Mouse (Mus musculus) heart, adult 2 months (tissue): ENCODE measurements around the gene Sec14l1. TPM values are rescaled to one million over a fixed set of nuclear protein-coding genes. Genes with fewer than 3 reads are reported as not detected.

Experiments used
- DNase-seq, 2 experiments: peaks; one replicate each; pipeline ENCODE4 v3.0.0; 2021
- H3K27ac ChIP-seq: fragments of 200-600 bp; 2 replicates; pipeline ENCODE4 v1.8.1; 2022
- H3K27me3 ChIP-seq: fragments of 200-500 bp; 2 replicates; pipeline ENCODE4 v1.6.1; 2012; ENCODE audit warnings: mild to moderate bottlenecking, low read length, inconsistent platforms, mixed read lengths; ENCODE audit not compliant: control insufficient read depth, insufficient read depth
- H3K36me3 ChIP-seq: fragments of 200-500 bp; 2 replicates; pipeline ENCODE4 v1.6.1; 2012; ENCODE audit warnings: low read length, inconsistent platforms; ENCODE audit not compliant: control insufficient read depth, insufficient read depth
- H3K4me1 ChIP-seq: fragments of 200-500 bp; 2 replicates; pipeline ENCODE4 v1.6.1; 2011; ENCODE audit warnings: low read length; ENCODE audit not compliant: control insufficient read depth, insufficient read depth
- H3K4me3 ChIP-seq: fragments of 200-600 bp; 2 replicates; pipeline ENCODE4 v1.8.1; 2022
- H3K79me2 ChIP-seq: fragments of 200-500 bp; replicated peaks from 2 replicates; pipeline ENCODE4 v1.6.1; 2012; ENCODE audit warnings: mild to moderate bottlenecking, inconsistent platforms, low read length, moderate library complexity, mixed read lengths; ENCODE audit not compliant: control insufficient read depth, insufficient read depth
- H3K9ac ChIP-seq: fragments of 200-500 bp; 2 replicates; pipeline ENCODE4 v1.6.1; 2012; ENCODE audit warnings: low read depth, mild to moderate bottlenecking, control low read depth, inconsistent platforms, low read length, mixed read lengths
- CTCF ChIP-seq: fragments of 200-600 bp; IDR thresholded peaks from 2 replicates; pipeline ENCODE4 v1.8.1; 2022; ENCODE audit warnings: antibody characterized with exemption, mild to moderate bottlenecking, moderate library complexity
- EP300 ChIP-seq: fragments of 200-500 bp; IDR thresholded peaks from 2 replicates; pipeline ENCODE4 v1.6.1; 2011; ENCODE audit warnings: low read depth, low read length, control low read depth; ENCODE audit not compliant: insufficient read depth
- POLR2A ChIP-seq: fragments of 200-500 bp; IDR thresholded peaks from 2 replicates; pipeline ENCODE4 v1.6.1; 2011; ENCODE audit warnings: mild to moderate bottlenecking, low read depth, low read length, control low read depth; ENCODE audit not compliant: insufficient read depth
- WGBS: fragments of 180-500 bp; shearing (Covaris S2); methylation state at CpG from one replicate; pipeline ENCODE4 v1.1.7; 2018; 5-methylcytosine and 5-hydroxymethylcytosine counted together
- intact Hi-C: fragments of 180-260 bp; cut with DNase I; formaldehyde crosslinking; loops from one replicate; pipeline ENCODE4 v1.15.1; 2025
- polyA plus RNA-seq: library from polyadenylated mRNA; depleted of rRNA; stranded (reverse); fragments of >200 nt; gene quantifications from 2 replicates; pipeline ENCODE4 v1.2.3, GENCODE M21; 2012
- total RNA-seq, 2 experiments: library from RNA; stranded (reverse); gene quantifications; 2 replicates each; pipeline ENCODE4 v1.2.3; 2021

The Sec14l1 gene
- total and polyA plus RNA-seq, 3 experiments, result 65.4 to 89.5 (median 71.5) TPM

- peak overlapping the region; percentile 34 for H3K27ac ChIP-seq
- H3K4me1 ChIP-seq, result peaks cover 46% of the 10 kb centered on the region
- 62% methylated on average over 10 of the region's 10 CpGs for WGBS
Observed at GRCm38 (mm10) chr11:117086215-117086614, 28.8 kb upstream of the Sec14l1 start.

GRCm38 (mm10) chr11:117087036-117087799 is 27.8 kb upstream of the Sec14l1 start:
- no peak overlapping the region for H3K9ac ChIP-seq
- no peak for TF ChIP-seq CTCF
- 0 out of 2 replicates have a peak, but pooled peaks have one; percentile 51 for TF ChIP-seq EP300
- H3K36me3 ChIP-seq, result peaks cover 6% of the 10 kb centered on the region
- intact Hi-C loops, result no loop called here
- H3K27me3 ChIP-seq, result no peaks in the 10 kb centered on the region
- WGBS, result 32% methylated on average over 9 of the region's 9 CpGs
- peak in 1 of 2 experiments; percentile 67 for DNase-seq
- peak overlapping the region; percentile 68 for H3K27ac ChIP-seq
- peaks cover 42% of the 10 kb centered on the region for H3K4me1 ChIP-seq
- no peak overlapping the region for H3K4me3 ChIP-seq
- H3K79me2 ChIP-seq, result no peaks in the 10 kb centered on the region

More at GRCm38 (mm10) chr11:117086215-117086614, 28.8 kb upstream of the Sec14l1 start:
- no peak for TF ChIP-seq EP300
- TF ChIP-seq POLR2A, result no peak
- TF ChIP-seq CTCF, result no peak
- no peak for DNase-seq
- Histone ChIP-seq H3K27me3 (no peaks in the 10 kb centered on the region), H3K36me3 (peaks cover 10% of the 10 kb centered on the region), H3K79me2 (no peaks in the 10 kb centered on the region), H3K4me3 (no peak overlapping the region), H3K9ac (no peak overlapping the region)
- intact Hi-C loops, result no loop called here

- Histone ChIP-seq H3K79me2 (no peaks in the 10 kb centered on the region), H3K4me1 (peaks cover 39% of the 10 kb centered on the region), H3K36me3 (peaks cover 3% of the 10 kb centered on the region), H3K27me3 (no peaks in the 10 kb centered on the region), H3K4me3 (no peak overlapping the region), H3K27ac (peak overlapping the region; percentile 68), H3K9ac (no peak overlapping the region)
- intact Hi-C loops, result no loop called here
- 50% methylated on average over 13 of the region's 13 CpGs for WGBS
- peak in 1 of 2 experiments; percentile 39 for DNase-seq
- TF ChIP-seq CTCF, result no peak
- TF ChIP-seq POLR2A, result 0 out of 2 replicates have a peak, but pooled peaks have one; percentile 16
- TF ChIP-seq EP300, result no peak
Observed at GRCm38 (mm10) chr11:117088271-117088991, 26.5 kb upstream of the Sec14l1 start.

GRCm38 (mm10) chr11:117089673-117090419 is 25.1 kb upstream of the Sec14l1 start:
- Histone ChIP-seq H3K36me3 (peaks cover 4% of the 10 kb centered on the region), H3K27me3 (no peaks in the 10 kb centered on the region), H3K4me3 (no peak overlapping the region), H3K27ac (peak overlapping the region; percentile 49), H3K9ac (no peak overlapping the region), H3K4me1 (peaks cover 40% of the 10 kb centered on the region), H3K79me2 (no peaks in the 10 kb centered on the region)
- WGBS, result 68% methylated on average over 9 of the region's 9 CpGs
- no peak for DNase-seq
- TF ChIP-seq CTCF (no peak), POLR2A (no peak), EP300 (no peak)
- intact Hi-C loops, result loop anchor here (10.0 kb wide), 1 partner anchor 465 kb away; no protein-coding TSS in a partner anchor

GRCm38 (mm10) chr11:117091406-117091805 is 23.6 kb upstream of the Sec14l1 start:
- no peak overlapping the region for H3K9ac ChIP-seq
- no peak for DNase-seq
- TF ChIP-seq EP300 (no peak), POLR2A (no peak), CTCF (no peak)
- 38% methylated on average over 4 of the region's 4 CpGs for WGBS
- peak overlapping the region; percentile 92 for H3K27ac ChIP-seq
- H3K27me3 ChIP-seq, result no peaks in the 10 kb centered on the region
- peaks cover 9% of the 10 kb centered on the region for H3K36me3 ChIP-seq
- no peak overlapping the region; the same call in 1 of the 2 replicates for H3K4me3 ChIP-seq
- no peaks in the 10 kb centered on the region for H3K79me2 ChIP-seq
- H3K4me1 ChIP-seq, result peaks cover 45% of the 10 kb centered on the region
- intact Hi-C loops, result loop anchor here (10.0 kb wide), 1 partner anchor 463 kb away; no protein-coding TSS in a partner anchor
